Mouse (Mus musculus) WW6 (cell line): ENCODE results near the gene Gadd45gip1.

Experiments used
- DNase-seq: peaks from one replicate; pipeline ENCODE4 v3.0.0-alpha.2; 2013; ENCODE audit warnings: low read depth, low spot score

The Gadd45gip1 gene

DNA sequence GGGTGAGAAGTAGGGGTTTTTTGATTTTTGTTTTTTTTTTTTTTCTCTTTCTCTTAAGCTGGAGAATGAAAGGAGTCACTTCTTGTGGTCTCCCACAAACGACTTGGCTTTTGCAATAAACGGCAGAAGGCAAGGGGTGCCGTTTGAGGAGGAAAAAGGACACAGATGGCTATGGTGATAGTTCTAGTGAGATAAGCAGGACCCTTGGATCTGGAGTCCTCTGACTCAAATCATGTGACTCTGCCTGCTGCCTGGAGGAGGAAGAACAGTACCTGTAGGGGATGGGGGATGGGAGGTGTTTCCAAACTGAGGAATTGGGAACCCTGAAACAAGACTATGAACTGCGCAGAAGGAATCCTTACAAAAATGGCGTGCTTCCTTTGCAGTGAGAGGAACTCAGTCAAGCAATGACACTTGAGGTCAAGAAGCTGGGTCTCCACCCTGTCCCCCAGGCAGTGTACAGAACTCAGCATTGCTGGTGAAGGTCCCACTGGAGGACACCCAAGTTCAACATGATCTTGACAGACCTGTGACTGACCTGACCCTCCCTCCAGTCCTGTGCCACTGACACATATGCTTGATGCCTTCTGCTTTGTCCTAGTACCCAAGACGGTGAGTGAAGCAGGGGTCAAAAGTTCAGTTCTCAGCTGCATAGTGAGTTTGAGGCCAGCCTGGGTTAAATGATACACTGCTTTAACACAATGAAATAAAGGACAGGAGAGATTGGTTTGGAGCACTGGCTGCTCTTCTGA lies 16.5 kb downstream of the Gadd45gip1 start:
- DNase-seq = no peak

- DNase-seq = no peak
These were observed 25.1 kb downstream of the Gadd45gip1 start for GRCm38 (mm10) chr8:84856434-84856833.

DNA sequence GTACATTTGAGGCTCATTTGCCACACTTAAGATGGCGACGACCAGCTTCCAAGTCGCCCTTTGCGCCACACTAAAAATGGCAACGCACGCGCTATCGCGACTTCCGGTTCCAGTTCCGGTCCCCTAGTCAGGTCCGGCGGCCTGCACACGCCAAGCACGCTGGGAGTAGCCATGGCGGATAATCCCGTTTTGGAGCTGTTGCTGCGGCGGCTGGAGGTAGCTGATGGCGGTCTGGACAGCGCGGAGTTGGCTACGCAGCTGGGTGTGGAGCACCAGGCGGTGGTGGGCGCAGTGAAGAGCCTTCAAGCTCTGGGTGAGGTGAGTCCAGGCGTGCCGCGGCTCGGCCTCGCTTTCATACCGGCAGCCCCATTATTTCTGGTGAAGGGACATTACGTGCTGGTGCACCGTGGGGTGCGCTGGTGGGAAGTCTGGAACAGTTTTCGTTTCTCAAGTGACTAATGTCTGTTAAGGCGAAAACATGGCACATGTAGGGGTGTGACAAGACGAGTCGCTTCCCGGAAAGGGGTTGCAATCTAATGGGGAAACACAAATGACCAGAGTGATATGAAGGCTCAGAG lies 25.6 kb downstream of the Gadd45gip1 start, which contains the start of gene Farsa:
TSS of gene Farsa (plus strand) at position 126 of the 578 bp plus-strand sequence.
- peak; percentile 87 for DNase-seq

DNA sequence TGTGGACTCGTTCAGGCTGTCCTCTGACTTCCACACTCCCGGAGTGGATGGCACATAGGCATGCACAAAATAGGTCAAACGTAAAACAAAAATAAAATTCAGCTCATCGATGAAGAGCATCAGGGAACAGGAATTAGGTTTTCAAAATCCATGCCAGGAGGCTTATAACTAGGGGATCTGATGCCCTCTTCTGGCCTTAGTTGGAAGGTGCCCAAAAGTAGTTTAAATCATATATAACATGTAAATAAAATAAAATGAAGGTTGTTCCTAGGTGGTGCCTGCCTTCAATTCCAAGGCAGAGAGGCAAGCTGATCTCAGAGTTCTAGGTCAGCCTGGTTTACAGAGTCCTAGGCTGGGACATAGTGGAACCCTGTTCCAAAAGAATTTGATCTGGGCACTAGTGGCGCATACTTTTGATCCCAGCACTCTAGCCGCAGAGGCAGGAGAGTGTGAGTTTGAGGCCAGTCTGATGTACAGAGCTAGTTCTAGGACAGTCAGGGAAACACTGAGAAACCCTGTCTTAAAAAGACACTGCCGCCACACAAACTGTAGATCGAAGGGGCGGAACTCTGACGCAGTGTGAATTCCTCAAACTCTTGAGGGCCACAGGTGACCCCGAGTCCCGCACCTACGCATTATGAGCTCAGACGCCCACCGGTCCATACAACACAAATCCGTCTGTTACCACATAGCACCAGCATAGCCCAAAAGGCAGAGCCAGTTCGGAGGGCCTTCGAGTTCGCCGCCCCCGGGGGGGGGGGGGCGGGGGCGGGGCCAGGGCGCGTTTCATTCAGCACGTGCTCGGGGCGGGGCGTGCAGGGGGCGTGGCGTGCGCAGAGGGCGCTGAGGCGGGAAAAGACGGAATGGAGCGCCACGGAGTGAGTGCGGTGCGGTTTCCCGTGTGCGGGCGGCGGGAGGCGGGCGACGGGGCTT lies 40.3 kb downstream of the Gadd45gip1 start, which contains the start of gene Syce2:
TSS of gene Syce2 (plus strand) at position 736 of the 933 bp plus-strand sequence.
- peak; percentile 33 for DNase-seq

- DNase-seq = peak; percentile 40
These were observed 41.1 kb downstream of the Gadd45gip1 start for GRCm38 (mm10) chr8:84872309-84872965.

GRCm38 (mm10) chr8:84873016-84873415 lies 41.7 kb downstream of the Gadd45gip1 start:
- no peak for DNase-seq

GRCm38 (mm10) chr8:84874339-84874738 lies 43.0 kb downstream of the Gadd45gip1 start:
- DNase-seq = no peak

DNA sequence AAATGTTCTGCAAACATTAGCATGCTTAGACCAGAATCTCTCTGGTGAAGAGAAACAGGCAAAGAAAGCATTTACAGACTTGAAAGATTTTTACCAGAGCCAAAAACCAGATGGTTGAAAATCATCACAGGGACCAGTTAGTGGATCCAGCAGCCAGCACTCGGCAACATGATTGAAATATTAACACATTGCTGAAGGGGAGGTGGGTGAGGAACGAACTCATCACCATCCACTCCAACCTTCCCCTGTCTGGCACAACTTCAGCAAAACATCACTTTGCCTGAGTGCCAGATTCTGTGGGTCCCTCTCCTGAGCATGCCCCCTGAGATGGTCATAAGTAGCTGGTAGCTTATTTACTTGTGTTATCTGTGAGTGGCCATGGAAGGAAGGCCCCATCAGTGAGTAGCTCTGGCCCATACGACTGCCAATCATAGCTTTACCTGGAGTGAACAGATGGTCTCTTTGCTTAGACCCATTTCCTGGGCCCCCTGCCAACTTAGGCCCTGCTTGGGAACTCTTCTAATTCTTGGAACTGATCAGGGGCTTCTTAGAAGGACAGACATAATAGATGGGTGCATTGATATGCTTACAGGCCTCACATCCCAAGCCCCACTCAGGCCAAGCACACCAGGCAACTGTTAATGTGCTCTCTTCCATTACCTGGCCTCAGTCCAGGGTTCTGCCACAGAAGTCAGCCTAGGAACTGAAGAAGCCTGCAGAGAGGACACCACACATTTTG lies 46.1 kb downstream of the Gadd45gip1 start:
- no peak for DNase-seq

DNA sequence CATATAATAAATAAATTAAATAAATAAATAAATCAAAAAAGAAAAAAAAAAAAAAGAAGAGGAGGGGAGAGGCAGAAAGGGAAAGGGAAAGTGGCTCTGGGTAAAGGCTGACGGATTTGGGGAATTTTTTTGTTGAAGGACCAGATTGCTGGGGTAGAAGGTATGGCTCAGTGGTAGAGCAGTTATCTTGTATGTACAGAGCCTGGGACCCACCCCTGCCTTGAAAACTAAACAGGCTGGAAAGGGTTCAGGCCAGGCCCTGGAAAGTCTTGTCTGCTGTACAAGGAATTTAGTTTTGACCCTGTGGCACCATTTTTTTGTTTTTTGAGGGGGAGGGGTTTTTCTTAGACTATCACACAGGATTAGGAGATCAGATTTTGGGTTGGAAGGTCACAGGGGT lies 47.6 kb downstream of the Gadd45gip1 start:
- no peak for DNase-seq

DNA sequence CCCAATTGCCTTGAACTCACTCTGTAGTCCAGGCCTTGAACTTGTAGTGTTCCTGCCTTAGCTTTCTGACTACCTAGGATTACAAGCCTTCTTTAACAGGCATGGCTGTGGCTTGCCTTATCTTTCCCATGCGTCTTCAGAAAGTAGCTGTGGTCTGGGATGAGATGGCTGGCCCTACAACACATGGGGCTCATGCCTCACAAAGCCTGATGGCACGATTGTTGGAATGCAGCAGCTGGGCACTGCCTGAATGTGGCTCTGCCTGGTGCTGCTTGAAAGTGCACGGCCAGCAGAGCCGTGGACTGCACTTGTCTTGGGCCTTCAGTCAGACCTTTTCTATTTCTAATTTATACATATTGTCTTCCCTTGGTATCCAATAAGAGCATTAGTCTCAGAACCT lies 53.4 kb downstream of the Gadd45gip1 start:
- no peak for DNase-seq
